Mouse (Mus musculus): ENCODE data around the gene Shld1.

GRCm38 (mm10) chr2:132753137-132753536 is 66.4 kb downstream of the Shld1 start:
- no peak for TF ChIP-seq EP300 (IDR thresholded peaks at IDR 0.05; ENCODE audit: insufficient read depth, low read depth, low read length)
- no peak for TF ChIP-seq CTCF (IDR thresholded peaks at IDR 0.05; ENCODE audit: low read depth, low read length)

Data from ES-Bruce4 (cell line).